Mouse (Mus musculus): ENCODE measurements around the gene Prdm16. TPM values are rescaled to one million over a fixed set of nuclear protein-coding genes. Genes with fewer than 3 reads are reported as not detected.

Gene Prdm16
- polyA plus RNA-seq, 1 experiment from 2014 or later = 11.8 TPM

- H3K27me3 ChIP-seq (ENCODE audit: control insufficient read depth, insufficient read depth, low read depth, low read length) = peaks cover 56% of the 10 kb centered on the region
- ATAC-seq = no peak
- WGBS = 7% methylated on average over 6 of the region's 6 CpGs
These were observed 5.8 kb upstream of the Prdm16 start for GRCm38 (mm10) chr4:154642496-154642895.

GRCm38 (mm10) chr4:154641296-154642110 lies 4.8 kb upstream of the Prdm16 start:
- Histone ChIP-seq H3K9ac (ENCODE audit: low read depth, low read length) (no peak overlapping the region), H3K4me1 (ENCODE audit: control insufficient read depth, insufficient read depth, low read length) (peaks cover 9% of the 10 kb centered on the region), H3K4me2 (ENCODE audit: low read length) (no peak overlapping the region), H3K9me3 (replicated peaks; ENCODE audit: control insufficient read depth, low read length, poor library complexity, severe bottlenecking) (0 out of 2 replicates have a peak, but pooled peaks cover 2% of the 10 kb centered on the region), H3K27ac (ENCODE audit: low read length) (no peak overlapping the region), H3K27me3 (ENCODE audit: control insufficient read depth, insufficient read depth, low read depth, low read length) (peaks cover 60% of the 10 kb centered on the region), H3K36me3 (ENCODE audit: control insufficient read depth, insufficient read depth, low read length) (no peaks in the 10 kb centered on the region), H3K4me3 (ENCODE audit: low read depth, low read length) (no peak overlapping the region)
- ATAC-seq = no peak
- WGBS = 2% methylated on average over 32 of the region's 32 CpGs

More at GRCm38 (mm10) chr4:154642496-154642895, 5.8 kb upstream of the Prdm16 start:
- no peak overlapping the region for H3K4me3 ChIP-seq (ENCODE audit: low read depth, low read length)
- no peak overlapping the region for H3K9ac ChIP-seq (ENCODE audit: low read depth, low read length)
- no peaks in the 10 kb centered on the region; the same call in 1 of the 2 replicates for H3K4me1 ChIP-seq (ENCODE audit: control insufficient read depth, insufficient read depth, low read length)
- no peak overlapping the region for H3K27ac ChIP-seq (ENCODE audit: low read length)
- H3K36me3 ChIP-seq (ENCODE audit: control insufficient read depth, insufficient read depth, low read length) = no peaks in the 10 kb centered on the region
- H3K4me2 ChIP-seq (ENCODE audit: low read length) = no peak overlapping the region
- H3K9me3 ChIP-seq (replicated peaks; ENCODE audit: control insufficient read depth, low read length, poor library complexity, severe bottlenecking) = peaks cover 2% of the 10 kb centered on the region; the same call in 1 of the 2 replicates

- 0 out of 2 replicates have a peak, but pooled peaks cover 2% of the 10 kb centered on the region for H3K9me3 ChIP-seq (replicated peaks; ENCODE audit: control insufficient read depth, low read length, poor library complexity, severe bottlenecking)
- no peak overlapping the region for H3K4me2 ChIP-seq (ENCODE audit: low read length)
- WGBS = 6% methylated on average over 20 of the region's 20 CpGs
- no peaks in the 10 kb centered on the region for H3K36me3 ChIP-seq (ENCODE audit: control insufficient read depth, insufficient read depth, low read length)
- H3K27ac ChIP-seq (ENCODE audit: low read length) = no peak overlapping the region
- peaks cover 66% of the 10 kb centered on the region for H3K27me3 ChIP-seq (ENCODE audit: control insufficient read depth, insufficient read depth, low read depth, low read length)
- H3K4me3 ChIP-seq (ENCODE audit: low read depth, low read length) = no peak overlapping the region
- H3K9ac ChIP-seq (ENCODE audit: low read depth, low read length) = no peak overlapping the region
- H3K4me1 ChIP-seq (ENCODE audit: control insufficient read depth, insufficient read depth, low read length) = peaks cover 18% of the 10 kb centered on the region
- ATAC-seq = no peak
These were observed 4.0 kb upstream of the Prdm16 start for GRCm38 (mm10) chr4:154640443-154641295.

- Histone ChIP-seq H3K4me3 (ENCODE audit: low read depth, low read length) (no peak overlapping the region), H3K9ac (ENCODE audit: low read depth, low read length) (no peak overlapping the region), H3K27ac (ENCODE audit: low read length) (no peak overlapping the region), H3K27me3 (ENCODE audit: control insufficient read depth, insufficient read depth, low read depth, low read length) (peaks cover 69% of the 10 kb centered on the region), H3K36me3 (ENCODE audit: control insufficient read depth, insufficient read depth, low read length) (no peaks in the 10 kb centered on the region), H3K4me2 (ENCODE audit: low read length) (no peak overlapping the region), H3K4me1 (ENCODE audit: control insufficient read depth, insufficient read depth, low read length) (peaks cover 25% of the 10 kb centered on the region), H3K9me3 (replicated peaks; ENCODE audit: control insufficient read depth, low read length, poor library complexity, severe bottlenecking) (no peaks in the 10 kb centered on the region)
- ATAC-seq = no peak
- WGBS = 9% methylated on average over 13 of the region's 13 CpGs
These were observed 3.1 kb upstream of the Prdm16 start for GRCm38 (mm10) chr4:154639591-154640442.

- H3K27ac ChIP-seq (ENCODE audit: low read length) = no peak overlapping the region
- peaks cover 72% of the 10 kb centered on the region for H3K27me3 ChIP-seq (ENCODE audit: control insufficient read depth, insufficient read depth, low read depth, low read length)
- H3K4me1 ChIP-seq (ENCODE audit: control insufficient read depth, insufficient read depth, low read length) = peaks cover 25% of the 10 kb centered on the region
These were observed 2.5 kb upstream of the Prdm16 start for GRCm38 (mm10) chr4:154639126-154639525.

GRCm38 (mm10) chr4:154638320-154638886 lies 1.7 kb upstream of the Prdm16 start:
- H3K9ac ChIP-seq (ENCODE audit: low read depth, low read length) = 0 out of 2 replicates have a peak overlapping the region, but pooled peaks have one; percentile 30
- WGBS = 7% methylated on average over 15 of the region's 15 CpGs
- H3K4me2 ChIP-seq (ENCODE audit: low read length) = peak overlapping the region; percentile 14; the same call in 1 of the 2 replicates
- no peaks in the 10 kb centered on the region for H3K36me3 ChIP-seq (ENCODE audit: control insufficient read depth, insufficient read depth, low read length)
- no peak overlapping the region for H3K4me3 ChIP-seq (ENCODE audit: low read depth, low read length)
- peaks cover 25% of the 10 kb centered on the region for H3K4me1 ChIP-seq (ENCODE audit: control insufficient read depth, insufficient read depth, low read length)
- no peaks in the 10 kb centered on the region for H3K9me3 ChIP-seq (replicated peaks; ENCODE audit: control insufficient read depth, low read length, poor library complexity, severe bottlenecking)
- H3K27me3 ChIP-seq (ENCODE audit: control insufficient read depth, insufficient read depth, low read depth, low read length) = peaks cover 72% of the 10 kb centered on the region
- no peak overlapping the region for H3K27ac ChIP-seq (ENCODE audit: low read length)
- ATAC-seq = no peak

More at GRCm38 (mm10) chr4:154639126-154639525, 2.5 kb upstream of the Prdm16 start:
- no peak for ATAC-seq
- H3K4me3 ChIP-seq (ENCODE audit: low read depth, low read length) = no peak overlapping the region
- H3K36me3 ChIP-seq (ENCODE audit: control insufficient read depth, insufficient read depth, low read length) = no peaks in the 10 kb centered on the region
- no peak overlapping the region for H3K4me2 ChIP-seq (ENCODE audit: low read length)
- no peak overlapping the region for H3K9ac ChIP-seq (ENCODE audit: low read depth, low read length)
- no peaks in the 10 kb centered on the region for H3K9me3 ChIP-seq (replicated peaks; ENCODE audit: control insufficient read depth, low read length, poor library complexity, severe bottlenecking)
- 3% methylated on average over 7 of the region's 7 CpGs for WGBS

GRCm38 (mm10) chr4:154637468-154638319 lies 1.0 kb upstream of the Prdm16 start:
- Histone ChIP-seq H3K4me1 (ENCODE audit: control insufficient read depth, insufficient read depth, low read length) (peaks cover 25% of the 10 kb centered on the region), H3K4me3 (ENCODE audit: low read depth, low read length) (peak overlapping the region; percentile 41), H3K9me3 (replicated peaks; ENCODE audit: control insufficient read depth, low read length, poor library complexity, severe bottlenecking) (no peaks in the 10 kb centered on the region), H3K9ac (ENCODE audit: low read depth, low read length) (peak overlapping the region; percentile 62; the same call in 1 of the 2 replicates), H3K27me3 (ENCODE audit: control insufficient read depth, insufficient read depth, low read depth, low read length) (peaks cover 72% of the 10 kb centered on the region), H3K4me2 (ENCODE audit: low read length) (peak overlapping the region; percentile 62), H3K27ac (ENCODE audit: low read length) (peak overlapping the region; percentile 76), H3K36me3 (ENCODE audit: control insufficient read depth, insufficient read depth, low read length) (no peaks in the 10 kb centered on the region)
- WGBS = under 1% methylated on average over 56 of the region's 73 CpGs
- ATAC-seq = no peak

Measured in midbrain, embryonic 16.5 days (tissue).